Mouse (Mus musculus): ENCODE measurements around the gene Chuk. TPM values are rescaled to one million over a fixed set of nuclear protein-coding genes. Genes with fewer than 3 reads are reported as not detected.

Chuk gene
- 44.4 and 47.2 TPM in 2 replicates for polyA plus RNA-seq (2012; ENCODE audit: insufficient read depth, insufficient read length, missing spikeins)

- Histone ChIP-seq H3K4me3 (ENCODE audit: insufficient read depth, low read length) (peak within 1 kb of the TSS; percentile 94), H3K4me1 (ENCODE audit: control insufficient read depth, insufficient read depth, low read length) (peaks cover 30% of the 10 kb centered on the region), H3K27ac (ENCODE audit: insufficient read depth, low read depth, low read length) (peak within 1 kb of the TSS; percentile 44)
- TF ChIP-seq CTCF (IDR thresholded peaks at IDR 0.05; ENCODE audit: low read depth, low read length) (no peak), POLR2A (IDR thresholded peaks at IDR 0.05; ENCODE audit: borderline replicate concordance, low read depth, low read length) (no peak)
These were observed at the start of gene Chuk for GRCm38 (mm10) chr19:44106831-44107660. Gene Chuk, minus strand, starts transcription at chr19:44107480.

- Histone ChIP-seq H3K27ac (ENCODE audit: insufficient read depth, low read depth, low read length) (no peak overlapping the region), H3K4me3 (ENCODE audit: insufficient read depth, low read length) (no peak overlapping the region), H3K4me1 (ENCODE audit: control insufficient read depth, insufficient read depth, low read length) (no peaks in the 10 kb centered on the region)
- no peak for TF ChIP-seq POLR2A (IDR thresholded peaks at IDR 0.05; ENCODE audit: borderline replicate concordance, low read depth, low read length)
- TF ChIP-seq CTCF (IDR thresholded peaks at IDR 0.05; ENCODE audit: low read depth, low read length) = no peak
These were observed 49.7 kb upstream of the Chuk start for GRCm38 (mm10) chr19:44157005-44157404.

GRCm38 (mm10) chr19:44153781-44154180 is 46.5 kb upstream of the Chuk start:
- H3K4me3 ChIP-seq (ENCODE audit: insufficient read depth, low read length) = no peak overlapping the region
- H3K4me1 ChIP-seq (ENCODE audit: control insufficient read depth, insufficient read depth, low read length) = no peaks in the 10 kb centered on the region
- TF ChIP-seq CTCF (IDR thresholded peaks at IDR 0.05; ENCODE audit: low read depth, low read length) (no peak), POLR2A (IDR thresholded peaks at IDR 0.05; ENCODE audit: borderline replicate concordance, low read depth, low read length) (no peak)
- H3K27ac ChIP-seq (ENCODE audit: insufficient read depth, low read depth, low read length) = no peak overlapping the region

- no peak overlapping the region for H3K27ac ChIP-seq (ENCODE audit: insufficient read depth, low read depth, low read length)
- TF ChIP-seq POLR2A (IDR thresholded peaks at IDR 0.05; ENCODE audit: borderline replicate concordance, low read depth, low read length) = no peak
- TF ChIP-seq CTCF (IDR thresholded peaks at IDR 0.05; ENCODE audit: low read depth, low read length) = no peak
- peaks cover 18% of the 10 kb centered on the region for H3K4me1 ChIP-seq (ENCODE audit: control insufficient read depth, insufficient read depth, low read length)
- H3K4me3 ChIP-seq (ENCODE audit: insufficient read depth, low read length) = no peak overlapping the region
These were observed 41.7 kb upstream of the Chuk start for GRCm38 (mm10) chr19:44148991-44149390.

- Histone ChIP-seq H3K4me3 (ENCODE audit: insufficient read depth, low read length) (no peak overlapping the region), H3K27ac (ENCODE audit: insufficient read depth, low read depth, low read length) (no peak overlapping the region), H3K4me1 (ENCODE audit: control insufficient read depth, insufficient read depth, low read length) (peaks cover 22% of the 10 kb centered on the region)
- TF ChIP-seq POLR2A (IDR thresholded peaks at IDR 0.05; ENCODE audit: borderline replicate concordance, low read depth, low read length) (no peak), CTCF (IDR thresholded peaks at IDR 0.05; ENCODE audit: low read depth, low read length) (peak; percentile 19; the same call in 1 of the 2 replicates)
These were observed 41.1 kb upstream of the Chuk start for GRCm38 (mm10) chr19:44148345-44148744.

GRCm38 (mm10) chr19:44146951-44147350 is 39.7 kb upstream of the Chuk start:
- no peak for TF ChIP-seq CTCF (IDR thresholded peaks at IDR 0.05; ENCODE audit: low read depth, low read length)
- TF ChIP-seq POLR2A (IDR thresholded peaks at IDR 0.05; ENCODE audit: borderline replicate concordance, low read depth, low read length) = no peak
- no peak overlapping the region for H3K4me3 ChIP-seq (ENCODE audit: insufficient read depth, low read length)
- H3K27ac ChIP-seq (ENCODE audit: insufficient read depth, low read depth, low read length) = no peak overlapping the region

GRCm38 (mm10) chr19:44146568-44146879 is 39.2 kb upstream of the Chuk start:
- Histone ChIP-seq H3K4me3 (ENCODE audit: insufficient read depth, low read length) (peak overlapping the region; percentile 90), H3K4me1 (ENCODE audit: control insufficient read depth, insufficient read depth, low read length) (peaks cover 22% of the 10 kb centered on the region), H3K27ac (ENCODE audit: insufficient read depth, low read depth, low read length) (no peak overlapping the region)
- TF ChIP-seq CTCF (IDR thresholded peaks at IDR 0.05; ENCODE audit: low read depth, low read length) = no peak
- TF ChIP-seq POLR2A (IDR thresholded peaks at IDR 0.05; ENCODE audit: borderline replicate concordance, low read depth, low read length) = no peak

More at GRCm38 (mm10) chr19:44146951-44147350, 39.7 kb upstream of the Chuk start:
- H3K4me1 ChIP-seq (ENCODE audit: control insufficient read depth, insufficient read depth, low read length) = peaks cover 22% of the 10 kb centered on the region

- no peak for TF ChIP-seq POLR2A (IDR thresholded peaks at IDR 0.05; ENCODE audit: borderline replicate concordance, low read depth, low read length)
- no peak for TF ChIP-seq CTCF (IDR thresholded peaks at IDR 0.05; ENCODE audit: low read depth, low read length)
- peak within 1 kb of the TSS; percentile 90 for H3K4me3 ChIP-seq (ENCODE audit: insufficient read depth, low read length)
- H3K27ac ChIP-seq (ENCODE audit: insufficient read depth, low read depth, low read length) = no peak within 1 kb of the TSS
- H3K4me1 ChIP-seq (ENCODE audit: control insufficient read depth, insufficient read depth, low read length) = peaks cover 22% of the 10 kb centered on the region
These were observed 38.7 kb upstream of the Chuk start, which contains the start of gene Bloc1s2 for GRCm38 (mm10) chr19:44145702-44146567. Gene Bloc1s2, minus strand, starts transcription at chr19:44146446.

GRCm38 (mm10) chr19:44144366-44144765 is 37.1 kb upstream of the Chuk start:
- Histone ChIP-seq H3K4me1 (ENCODE audit: control insufficient read depth, insufficient read depth, low read length) (peaks cover 22% of the 10 kb centered on the region), H3K4me3 (ENCODE audit: insufficient read depth, low read length) (0 out of 2 replicates have a peak overlapping the region, but pooled peaks have one; percentile 3), H3K27ac (ENCODE audit: insufficient read depth, low read depth, low read length) (no peak overlapping the region)
- TF ChIP-seq POLR2A (IDR thresholded peaks at IDR 0.05; ENCODE audit: borderline replicate concordance, low read depth, low read length) = no peak
- TF ChIP-seq CTCF (IDR thresholded peaks at IDR 0.05; ENCODE audit: low read depth, low read length) = no peak
